Mouse (Mus musculus): ENCODE measurements around the gene Fus.

Fus gene

GRCm38 (mm10) chr7:127967004-127967921, at the start of gene Fus:
TSS of gene Fus (plus strand) at chr7:127967457.
- peak; percentile 95 for ATAC-seq (ENCODE audit: insufficient number of reproducible peaks, low FRiP score, low TSS enrichment)

GRCm38 (mm10) chr7:127918203-127918602, 49.1 kb upstream of the Fus start:
- ATAC-seq (ENCODE audit: insufficient number of reproducible peaks, low FRiP score, low TSS enrichment) = no peak

- no peak for ATAC-seq (ENCODE audit: insufficient number of reproducible peaks, low FRiP score, low TSS enrichment)
Observed at GRCm38 (mm10) chr7:127919290-127919689, 48.0 kb upstream of the Fus start.

- no peak for ATAC-seq (ENCODE audit: insufficient number of reproducible peaks, low FRiP score, low TSS enrichment)
Observed at GRCm38 (mm10) chr7:127921516-127921915, 45.7 kb upstream of the Fus start.

GRCm38 (mm10) chr7:127922451-127923275, 44.6 kb upstream of the Fus start:
- no peak for ATAC-seq (ENCODE audit: insufficient number of reproducible peaks, low FRiP score, low TSS enrichment)

GRCm38 (mm10) chr7:127923714-127924113, 43.5 kb upstream of the Fus start:
- ATAC-seq (ENCODE audit: insufficient number of reproducible peaks, low FRiP score, low TSS enrichment) = no peak

GRCm38 (mm10) chr7:127925252-127925651, 42.0 kb upstream of the Fus start:
- ATAC-seq (ENCODE audit: insufficient number of reproducible peaks, low FRiP score, low TSS enrichment) = no peak

GRCm38 (mm10) chr7:127926066-127926465, 41.2 kb upstream of the Fus start:
- no peak for ATAC-seq (ENCODE audit: insufficient number of reproducible peaks, low FRiP score, low TSS enrichment)

- no peak for ATAC-seq (ENCODE audit: insufficient number of reproducible peaks, low FRiP score, low TSS enrichment)
Observed at GRCm38 (mm10) chr7:127926846-127927245, 40.4 kb upstream of the Fus start.

GRCm38 (mm10) chr7:127927726-127928125, 39.5 kb upstream of the Fus start:
- no peak for ATAC-seq (ENCODE audit: insufficient number of reproducible peaks, low FRiP score, low TSS enrichment)

- no peak for ATAC-seq (ENCODE audit: insufficient number of reproducible peaks, low FRiP score, low TSS enrichment)
Observed at GRCm38 (mm10) chr7:127928596-127928995, 38.7 kb upstream of the Fus start.

GRCm38 (mm10) chr7:127929923-127930322, 37.3 kb upstream of the Fus start, which contains the start of gene Prss8:
TSS of gene Prss8 (minus strand) at chr7:127930104.
- no peak for ATAC-seq (ENCODE audit: insufficient number of reproducible peaks, low FRiP score, low TSS enrichment)

- no peak for ATAC-seq (ENCODE audit: insufficient number of reproducible peaks, low FRiP score, low TSS enrichment)
Observed at GRCm38 (mm10) chr7:127930636-127931035, 36.6 kb upstream of the Fus start.

GRCm38 (mm10) chr7:127931351-127932135, 35.7 kb upstream of the Fus start:
- ATAC-seq (ENCODE audit: insufficient number of reproducible peaks, low FRiP score, low TSS enrichment) = no peak

- ATAC-seq (ENCODE audit: insufficient number of reproducible peaks, low FRiP score, low TSS enrichment) = no peak
Observed at GRCm38 (mm10) chr7:127932273-127933031, 34.8 kb upstream of the Fus start.

- no peak for ATAC-seq (ENCODE audit: insufficient number of reproducible peaks, low FRiP score, low TSS enrichment)
Observed at GRCm38 (mm10) chr7:127934075-127934474, 33.2 kb upstream of the Fus start.

- ATAC-seq (ENCODE audit: insufficient number of reproducible peaks, low FRiP score, low TSS enrichment) = peak; percentile 94
Observed at GRCm38 (mm10) chr7:127935028-127935722, 32.1 kb upstream of the Fus start.

- ATAC-seq (ENCODE audit: insufficient number of reproducible peaks, low FRiP score, low TSS enrichment) = 0 out of 2 replicates have a peak, but pooled peaks have one; percentile 50
Observed at GRCm38 (mm10) chr7:127935748-127936159, 31.5 kb upstream of the Fus start.
